Mouse (Mus musculus): ENCODE data around the gene Cabp7. TPM values are rescaled to one million over a fixed set of nuclear protein-coding genes. Genes with fewer than 3 reads are reported as not detected.

Cabp7 gene
- polyA plus RNA-seq, 1 experiment: 29.8 TPM

- Histone ChIP-seq H3K4me1 (ENCODE audit: control insufficient read depth, insufficient read depth, low read length) (no peaks in the 10 kb centered on the region), H3K4me3 (ENCODE audit: insufficient read depth, low read length) (no peak overlapping the region), H3K27ac (ENCODE audit: insufficient read depth, low read length) (no peak overlapping the region)
- TF ChIP-seq POLR2A (IDR thresholded peaks at IDR 0.05; ENCODE audit: extremely low read depth, insufficient read depth, low read length) (no peak), CTCF (IDR thresholded peaks at IDR 0.05; ENCODE audit: extremely low read depth, insufficient read depth, low read length) (0 out of 2 replicates have a peak, but pooled peaks have one; percentile 19)
Measured at GRCm38 (mm10) chr11:4734179-4734578, 12.4 kb downstream of the Cabp7 start.

GRCm38 (mm10) chr11:4731781-4732180 lies 14.8 kb downstream of the Cabp7 start:
- no peaks in the 10 kb centered on the region for H3K4me1 ChIP-seq (ENCODE audit: control insufficient read depth, insufficient read depth, low read length)
- TF ChIP-seq POLR2A (IDR thresholded peaks at IDR 0.05; ENCODE audit: extremely low read depth, insufficient read depth, low read length) (no peak), CTCF (IDR thresholded peaks at IDR 0.05; ENCODE audit: extremely low read depth, insufficient read depth, low read length) (no peak)
- no peak overlapping the region for H3K4me3 ChIP-seq (ENCODE audit: insufficient read depth, low read length)
- H3K27ac ChIP-seq (ENCODE audit: insufficient read depth, low read length): no peak overlapping the region

DNA sequence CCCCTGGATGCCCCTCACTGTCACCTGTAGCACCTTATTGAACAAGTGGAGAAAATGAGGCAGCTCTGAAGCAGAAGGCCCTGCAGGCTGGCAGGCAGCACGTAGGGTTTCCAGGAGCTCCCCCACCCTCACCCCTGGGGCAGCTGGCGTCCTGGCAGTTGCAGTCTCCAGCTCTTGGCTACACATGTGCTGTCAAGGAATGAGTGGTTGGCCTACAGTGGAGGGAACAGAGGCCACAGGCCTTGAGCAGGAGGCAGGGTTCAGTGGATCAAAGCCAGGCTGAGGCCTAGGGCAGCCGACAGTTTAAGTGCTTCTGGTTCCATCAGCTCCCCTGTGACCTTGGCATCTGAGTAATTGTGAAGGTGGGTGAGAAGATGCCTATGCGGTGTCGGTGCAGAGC lies 15.7 kb downstream of the Cabp7 start:
- TF ChIP-seq POLR2A (IDR thresholded peaks at IDR 0.05; ENCODE audit: extremely low read depth, insufficient read depth, low read length): no peak
- no peak for TF ChIP-seq CTCF (IDR thresholded peaks at IDR 0.05; ENCODE audit: extremely low read depth, insufficient read depth, low read length)
- H3K27ac ChIP-seq (ENCODE audit: insufficient read depth, low read length): no peak overlapping the region
- H3K4me1 ChIP-seq (ENCODE audit: control insufficient read depth, insufficient read depth, low read length): no peaks in the 10 kb centered on the region
- no peak overlapping the region for H3K4me3 ChIP-seq (ENCODE audit: insufficient read depth, low read length)

- no peak overlapping the region for H3K4me3 ChIP-seq (ENCODE audit: insufficient read depth, low read length)
- TF ChIP-seq POLR2A (IDR thresholded peaks at IDR 0.05; ENCODE audit: extremely low read depth, insufficient read depth, low read length) (no peak), CTCF (IDR thresholded peaks at IDR 0.05; ENCODE audit: extremely low read depth, insufficient read depth, low read length) (no peak)
- no peaks in the 10 kb centered on the region for H3K4me1 ChIP-seq (ENCODE audit: control insufficient read depth, insufficient read depth, low read length)
Measured at GRCm38 (mm10) chr11:4730096-4730495, 16.5 kb downstream of the Cabp7 start.

GRCm38 (mm10) chr11:4729603-4730002 lies 17.0 kb downstream of the Cabp7 start:
- no peak for TF ChIP-seq CTCF (IDR thresholded peaks at IDR 0.05; ENCODE audit: extremely low read depth, insufficient read depth, low read length)
- TF ChIP-seq POLR2A (IDR thresholded peaks at IDR 0.05; ENCODE audit: extremely low read depth, insufficient read depth, low read length): no peak
- H3K4me3 ChIP-seq (ENCODE audit: insufficient read depth, low read length): no peak overlapping the region
- no peak overlapping the region for H3K27ac ChIP-seq (ENCODE audit: insufficient read depth, low read length)
- no peaks in the 10 kb centered on the region for H3K4me1 ChIP-seq (ENCODE audit: control insufficient read depth, insufficient read depth, low read length)

More at GRCm38 (mm10) chr11:4730096-4730495, 16.5 kb downstream of the Cabp7 start:
- no peak overlapping the region for H3K27ac ChIP-seq (ENCODE audit: insufficient read depth, low read length)

DNA sequence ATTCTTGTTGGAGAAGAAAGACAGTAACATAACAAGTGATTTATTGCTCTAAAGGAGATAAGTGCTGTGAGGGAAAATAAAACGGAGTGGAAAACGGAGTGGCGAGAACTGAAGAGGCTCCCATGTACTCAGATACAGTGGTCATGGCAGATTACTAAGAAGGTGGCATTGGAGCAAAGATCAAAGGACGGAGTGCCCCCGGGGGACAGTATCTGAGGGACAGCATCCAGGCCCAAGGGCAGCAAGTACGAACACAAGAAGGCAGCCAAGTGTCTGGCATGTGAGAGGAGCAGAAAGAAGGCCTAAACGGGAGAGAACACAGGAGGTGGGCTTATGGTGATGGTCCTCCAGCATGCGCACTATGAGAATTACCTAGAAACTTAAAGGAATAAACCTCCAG lies 24.9 kb downstream of the Cabp7 start:
- Histone ChIP-seq H3K27ac (ENCODE audit: insufficient read depth, low read length) (no peak overlapping the region), H3K4me3 (ENCODE audit: insufficient read depth, low read length) (no peak overlapping the region), H3K4me1 (ENCODE audit: control insufficient read depth, insufficient read depth, low read length) (peaks cover 4% of the 10 kb centered on the region)
- no peak for TF ChIP-seq POLR2A (IDR thresholded peaks at IDR 0.05; ENCODE audit: extremely low read depth, insufficient read depth, low read length)
- no peak for TF ChIP-seq CTCF (IDR thresholded peaks at IDR 0.05; ENCODE audit: extremely low read depth, insufficient read depth, low read length)

- Histone ChIP-seq H3K4me3 (ENCODE audit: insufficient read depth, low read length) (no peak overlapping the region), H3K4me1 (ENCODE audit: control insufficient read depth, insufficient read depth, low read length) (peaks cover 4% of the 10 kb centered on the region), H3K27ac (ENCODE audit: insufficient read depth, low read length) (no peak overlapping the region)
- no peak for TF ChIP-seq POLR2A (IDR thresholded peaks at IDR 0.05; ENCODE audit: extremely low read depth, insufficient read depth, low read length)
- no peak for TF ChIP-seq CTCF (IDR thresholded peaks at IDR 0.05; ENCODE audit: extremely low read depth, insufficient read depth, low read length)
Measured at GRCm38 (mm10) chr11:4720900-4721580, 25.5 kb downstream of the Cabp7 start.

- TF ChIP-seq POLR2A (IDR thresholded peaks at IDR 0.05; ENCODE audit: extremely low read depth, insufficient read depth, low read length): no peak
- no peak for TF ChIP-seq CTCF (IDR thresholded peaks at IDR 0.05; ENCODE audit: extremely low read depth, insufficient read depth, low read length)
- H3K27ac ChIP-seq (ENCODE audit: insufficient read depth, low read length): no peak overlapping the region
- H3K4me1 ChIP-seq (ENCODE audit: control insufficient read depth, insufficient read depth, low read length): peaks cover 4% of the 10 kb centered on the region
- H3K4me3 ChIP-seq (ENCODE audit: insufficient read depth, low read length): no peak overlapping the region
Measured at GRCm38 (mm10) chr11:4720393-4720792, 26.2 kb downstream of the Cabp7 start.

DNA sequence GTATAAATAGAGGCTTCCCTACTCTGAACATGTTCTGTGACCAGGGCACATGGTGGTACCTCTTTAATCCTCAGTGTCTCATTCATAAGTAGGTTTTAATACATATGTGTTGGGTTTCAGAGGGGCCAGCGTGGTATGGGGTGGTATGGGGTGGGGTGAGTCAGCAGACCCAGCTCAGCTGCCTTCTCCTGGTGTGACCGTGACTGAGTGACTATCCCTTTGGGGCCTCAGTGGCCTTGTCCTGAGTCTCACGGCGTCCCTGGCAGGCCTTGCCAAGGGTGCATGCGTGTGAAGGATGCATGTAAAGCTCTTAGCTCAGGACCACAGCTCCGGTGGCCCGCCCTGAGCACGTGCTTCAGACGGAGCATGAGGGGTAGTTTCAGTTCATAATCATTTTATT lies 26.6 kb downstream of the Cabp7 start:
- TF ChIP-seq POLR2A (IDR thresholded peaks at IDR 0.05; ENCODE audit: extremely low read depth, insufficient read depth, low read length) (no peak), CTCF (IDR thresholded peaks at IDR 0.05; ENCODE audit: extremely low read depth, insufficient read depth, low read length) (no peak)
- Histone ChIP-seq H3K4me3 (ENCODE audit: insufficient read depth, low read length) (no peak overlapping the region), H3K4me1 (ENCODE audit: control insufficient read depth, insufficient read depth, low read length) (peaks cover 4% of the 10 kb centered on the region), H3K27ac (ENCODE audit: insufficient read depth, low read length) (no peak overlapping the region)

DNA sequence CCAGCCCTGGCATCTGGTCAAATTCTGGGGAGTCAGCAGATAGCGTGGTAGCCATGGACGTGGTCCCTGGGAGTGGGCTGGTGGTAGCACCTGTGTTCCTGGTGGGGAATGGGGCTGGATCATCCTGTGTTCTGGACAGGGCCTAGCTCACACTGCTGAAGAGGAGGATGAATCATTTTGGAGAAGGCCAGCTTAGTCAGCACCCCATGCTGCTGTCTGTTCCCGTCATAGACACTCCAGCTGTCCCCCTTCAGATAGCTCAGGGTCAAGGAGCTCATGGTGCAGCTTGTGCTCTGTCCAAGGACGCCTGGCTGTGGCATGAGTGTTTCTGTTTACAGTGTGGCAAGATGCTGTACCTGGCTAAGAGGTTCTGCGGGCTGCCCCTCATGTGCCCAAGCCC lies 28.0 kb downstream of the Cabp7 start:
- TF ChIP-seq POLR2A (IDR thresholded peaks at IDR 0.05; ENCODE audit: extremely low read depth, insufficient read depth, low read length): no peak
- TF ChIP-seq CTCF (IDR thresholded peaks at IDR 0.05; ENCODE audit: extremely low read depth, insufficient read depth, low read length): no peak
- no peak overlapping the region for H3K4me3 ChIP-seq (ENCODE audit: insufficient read depth, low read length)
- H3K27ac ChIP-seq (ENCODE audit: insufficient read depth, low read length): no peak overlapping the region
- H3K4me1 ChIP-seq (ENCODE audit: control insufficient read depth, insufficient read depth, low read length): peaks cover 4% of the 10 kb centered on the region
